Mouse (Mus musculus) forebrain, embryonic 13.5 days (tissue): ENCODE results near the gene Erbb4. TPM values are rescaled to one million over a fixed set of nuclear protein-coding genes. Genes with fewer than 3 reads are reported as not detected.

Source experiments
- ATAC-seq: fragments of 200-750 bp; cut with Nextera tagmentation; 2 replicates; pipeline ENCODE4 v1.8.0; 2017
- H3K27ac ChIP-seq: fragments of 300-500 bp; sonication (generic); 2 replicates; pipeline ENCODE4 v1.5.1; 2015; ENCODE audit warnings: inconsistent platforms, mild to moderate bottlenecking, moderate library complexity
- H3K27me3 ChIP-seq: fragments of 300-500 bp; sonication (generic); 2 replicates; pipeline ENCODE4 v1.6.1; 2015; ENCODE audit warnings: mild to moderate bottlenecking, inconsistent platforms
- H3K36me3 ChIP-seq: fragments of 300-500 bp; sonication (generic); 2 replicates; pipeline ENCODE4 v1.6.1; 2015; ENCODE audit warnings: mild to moderate bottlenecking, inconsistent platforms; ENCODE audit not compliant: poor library complexity, severe bottlenecking
- H3K4me1 ChIP-seq: fragments of 300-500 bp; sonication (generic); 2 replicates; pipeline ENCODE4 v1.6.1; 2015; ENCODE audit warnings: inconsistent platforms
- H3K4me2 ChIP-seq: fragments of 300-500 bp; sonication (generic); 2 replicates; pipeline ENCODE4 v1.6.1; 2015; ENCODE audit warnings: inconsistent platforms, mild to moderate bottlenecking, moderate library complexity
- H3K4me3 ChIP-seq: fragments of 300-500 bp; sonication (generic); 2 replicates; pipeline ENCODE4 v1.5.1; 2015; ENCODE audit warnings: mild to moderate bottlenecking, inconsistent platforms
- H3K9ac ChIP-seq: fragments of 300-500 bp; sonication (generic); 2 replicates; pipeline ENCODE4 v1.6.1; 2015; ENCODE audit warnings: mild to moderate bottlenecking, inconsistent platforms
- H3K9me3 ChIP-seq: fragments of 300-500 bp; sonication (generic); replicated peaks from 2 replicates; pipeline ENCODE4 v1.6.1; 2016; ENCODE audit warnings: inconsistent platforms
- WGBS: fragments of 180-500 bp; shearing (Covaris S2); methylation state at CpG from one replicate; pipeline ENCODE4 v1.1.7; 2015; 5-methylcytosine and 5-hydroxymethylcytosine counted together
- polyA plus RNA-seq: library from polyadenylated mRNA; unstranded; fragments of >200 nt; fragmentation: Nextera tagmentation; extraction: Ambion mirVana; gene quantifications from 2 replicates; pipeline ENCODE4 v1.2.1, GENCODE M21; 2015

Erbb4 gene
- polyA plus RNA-seq, 1 experiment from 2014 or later: 8.9 TPM

GRCm38 (mm10) chr1:69105493-69106321 lies 2.2 kb downstream of the Erbb4 start:
- Histone ChIP-seq H3K27ac (peak overlapping the region; percentile 70), H3K4me1 (peaks cover 23% of the 10 kb centered on the region), H3K27me3 (peaks cover 42% of the 10 kb centered on the region), H3K36me3 (no peaks in the 10 kb centered on the region), H3K4me2 (peak overlapping the region; percentile 98), H3K9me3 (no peaks in the 10 kb centered on the region), H3K4me3 (peak overlapping the region; percentile 71), H3K9ac (peak overlapping the region; percentile 76)
- under 1% methylated on average over 29 of the region's 29 CpGs for WGBS
- 0 out of 2 replicates have a peak, but pooled peaks have one; percentile 14 for ATAC-seq

GRCm38 (mm10) chr1:69105096-69105492 lies 2.8 kb downstream of the Erbb4 start:
- WGBS: under 1% methylated on average over 13 of the region's 13 CpGs
- peak overlapping the region; percentile 70 for H3K27ac ChIP-seq
- H3K4me2 ChIP-seq: peak overlapping the region; percentile 98
- no peaks in the 10 kb centered on the region for H3K36me3 ChIP-seq
- H3K27me3 ChIP-seq: peaks cover 42% of the 10 kb centered on the region
- ATAC-seq: no peak
- peaks cover 23% of the 10 kb centered on the region for H3K4me1 ChIP-seq
- no peaks in the 10 kb centered on the region for H3K9me3 ChIP-seq
- peak overlapping the region; percentile 76 for H3K9ac ChIP-seq
- H3K4me3 ChIP-seq: peak overlapping the region; percentile 71

DNA sequence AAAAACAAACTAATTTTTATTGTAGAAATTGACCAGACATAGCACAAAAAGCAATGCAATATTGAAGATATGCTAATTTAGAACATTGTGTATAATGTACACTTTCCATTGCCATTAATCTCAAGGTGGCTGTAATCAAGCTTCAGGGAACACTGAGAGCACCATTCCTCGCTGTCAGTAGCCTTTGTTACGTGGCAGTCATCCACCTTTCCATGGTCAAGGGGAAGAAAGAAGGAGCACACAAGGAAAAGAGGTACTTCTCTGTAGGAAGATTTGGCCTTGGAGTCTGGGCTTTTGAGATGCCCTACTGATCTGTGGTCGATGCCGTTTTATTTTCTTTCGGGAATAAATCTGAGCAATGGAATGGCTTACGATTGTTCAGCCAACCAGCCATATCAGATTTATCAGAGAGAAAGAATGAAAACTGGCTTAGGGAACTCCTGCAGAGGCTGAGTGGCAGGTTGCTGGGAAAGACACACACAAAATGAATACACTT lies 4.6 kb downstream of the Erbb4 start:
- Histone ChIP-seq H3K9ac (no peak overlapping the region), H3K36me3 (no peaks in the 10 kb centered on the region), H3K27me3 (peaks cover 28% of the 10 kb centered on the region), H3K4me3 (0 out of 2 replicates have a peak overlapping the region, but pooled peaks have one; percentile 10), H3K4me2 (peak overlapping the region; percentile 15; the same call in 1 of the 2 replicates), H3K9me3 (no peaks in the 10 kb centered on the region), H3K4me1 (peaks cover 23% of the 10 kb centered on the region), H3K27ac (no peak overlapping the region)
- no peak for ATAC-seq
- 40% methylated on average over 6 of the region's 6 CpGs for WGBS

DNA sequence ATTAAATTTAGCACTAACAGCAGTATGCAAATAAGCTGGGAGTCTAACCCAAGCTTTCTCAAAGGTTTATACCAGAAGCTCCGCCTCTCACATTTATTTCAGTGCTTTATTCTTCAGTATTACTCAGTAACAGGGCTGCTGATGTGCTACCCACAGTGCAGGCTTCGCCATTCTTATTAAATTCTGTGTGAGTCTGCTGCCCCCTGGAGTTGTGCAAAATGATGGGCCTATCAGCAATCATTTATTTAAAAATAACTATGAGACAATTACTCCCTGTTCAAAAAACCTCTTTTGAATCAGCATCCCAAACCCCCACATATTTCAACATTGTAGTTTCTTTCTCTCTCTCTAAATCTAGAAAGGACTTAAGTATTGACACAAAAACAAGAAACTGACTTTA lies 6.2 kb downstream of the Erbb4 start:
- Histone ChIP-seq H3K27me3 (peaks cover 33% of the 10 kb centered on the region), H3K9ac (no peak overlapping the region), H3K4me1 (peaks cover 20% of the 10 kb centered on the region), H3K4me2 (no peak overlapping the region), H3K27ac (no peak overlapping the region), H3K4me3 (no peak overlapping the region), H3K9me3 (no peaks in the 10 kb centered on the region), H3K36me3 (no peaks in the 10 kb centered on the region)
- 69% methylated on average over 2 of the region's 2 CpGs for WGBS
- no peak for ATAC-seq

- no peaks in the 10 kb centered on the region for H3K4me1 ChIP-seq
- H3K36me3 ChIP-seq: no peaks in the 10 kb centered on the region
- 39% methylated on average over 3 of the region's 3 CpGs for WGBS
These were observed 14.8 kb downstream of the Erbb4 start for GRCm38 (mm10) chr1:69093052-69093451.

GRCm38 (mm10) chr1:69089331-69089730 lies 18.5 kb downstream of the Erbb4 start:
- whole genome bisulfite sequencing: 87% methylated on average over 1 of the region's 1 CpGs
- Histone ChIP-seq H3K4me1 (no peaks in the 10 kb centered on the region), H3K4me2 (no peak overlapping the region), H3K9me3 (no peaks in the 10 kb centered on the region), H3K27me3 (no peaks in the 10 kb centered on the region), H3K4me3 (no peak overlapping the region), H3K36me3 (no peaks in the 10 kb centered on the region), H3K9ac (no peak overlapping the region), H3K27ac (no peak overlapping the region)
- ATAC-seq: no peak

More at GRCm38 (mm10) chr1:69093052-69093451, 14.8 kb downstream of the Erbb4 start:
- Histone ChIP-seq H3K4me2 (no peak overlapping the region), H3K27me3 (0 out of 2 replicates have a peak, but pooled peaks cover 3% of the 10 kb centered on the region), H3K9ac (no peak overlapping the region), H3K27ac (no peak overlapping the region), H3K4me3 (no peak overlapping the region), H3K9me3 (no peaks in the 10 kb centered on the region)
- ATAC-seq: no peak

- Histone ChIP-seq H3K9ac (no peak overlapping the region), H3K36me3 (no peaks in the 10 kb centered on the region), H3K27me3 (no peaks in the 10 kb centered on the region), H3K9me3 (no peaks in the 10 kb centered on the region), H3K4me2 (no peak overlapping the region), H3K27ac (no peak overlapping the region), H3K4me1 (no peaks in the 10 kb centered on the region), H3K4me3 (no peak overlapping the region)
- ATAC-seq: no peak
- WGBS: 67% methylated on average over 6 of the region's 6 CpGs
These were observed 22.1 kb downstream of the Erbb4 start for GRCm38 (mm10) chr1:69085753-69086152.

DNA sequence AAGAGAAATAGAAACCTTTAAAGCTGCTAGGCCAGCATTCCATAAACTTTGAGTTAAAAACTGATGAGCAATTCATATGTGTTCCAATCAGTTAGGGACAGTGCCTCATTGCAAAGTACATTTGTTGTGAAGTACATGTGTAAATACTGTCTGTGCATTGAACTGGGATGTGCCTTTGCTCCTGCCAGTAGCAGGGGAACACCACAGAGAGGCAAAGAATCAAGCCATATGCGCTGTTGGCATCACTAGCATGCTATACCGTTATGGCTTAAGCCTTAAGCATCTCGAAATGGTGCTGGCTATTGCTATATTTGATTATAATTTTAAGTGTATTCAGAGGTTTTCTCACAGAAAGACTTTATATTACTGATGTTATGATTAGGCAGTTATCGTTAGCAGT lies 58.9 kb downstream of the Erbb4 start:
- H3K4me2 ChIP-seq: no peak overlapping the region
- H3K9me3 ChIP-seq: no peaks in the 10 kb centered on the region
- H3K9ac ChIP-seq: no peak overlapping the region
- no peak overlapping the region for H3K27ac ChIP-seq
- no peaks in the 10 kb centered on the region for H3K36me3 ChIP-seq
- H3K4me3 ChIP-seq: no peak overlapping the region
- H3K27me3 ChIP-seq: peaks cover 10% of the 10 kb centered on the region; the same call in 1 of the 2 replicates
- ATAC-seq: no peak
- 0 out of 2 replicates have a peak, but pooled peaks cover 7% of the 10 kb centered on the region for H3K4me1 ChIP-seq
- WGBS: 91% methylated on average over 4 of the region's 4 CpGs

DNA sequence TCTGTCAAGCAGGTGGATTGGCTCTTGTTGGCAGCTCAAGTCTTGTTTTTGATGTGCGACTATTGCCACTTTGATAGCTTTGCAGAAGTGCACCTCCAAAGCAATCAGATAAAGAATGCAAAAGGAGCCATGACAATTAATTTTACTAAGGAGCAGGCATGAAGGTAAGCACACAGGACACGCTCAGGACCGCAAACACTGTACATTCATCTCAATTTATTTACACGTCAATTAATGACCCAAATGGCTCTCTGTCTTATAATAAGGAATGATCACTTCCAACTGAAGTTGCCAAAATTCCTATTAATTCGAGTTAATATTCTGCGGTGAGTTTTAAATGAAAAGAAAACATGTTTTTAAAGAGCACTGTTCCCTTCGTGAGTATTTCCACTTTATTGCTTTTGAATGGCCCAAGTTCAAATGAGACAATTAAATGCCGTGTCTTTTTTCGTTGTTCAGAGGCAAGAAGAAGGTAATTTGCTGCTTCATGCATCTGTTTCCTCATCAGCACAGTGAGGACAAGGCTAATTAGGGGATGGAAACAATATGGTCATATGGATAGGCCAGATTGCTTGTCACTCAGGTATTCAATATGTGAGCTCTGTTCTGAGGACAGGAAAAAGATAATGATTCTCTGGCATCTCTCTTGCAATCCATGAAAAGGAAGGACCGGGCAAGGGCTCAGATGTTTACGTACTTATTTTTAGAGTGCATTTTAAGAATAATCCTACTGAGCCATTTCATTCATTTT lies 61.5 kb downstream of the Erbb4 start:
- no peak overlapping the region for H3K4me3 ChIP-seq
- no peak overlapping the region for H3K27ac ChIP-seq
- 27% methylated on average over 11 of the region's 11 CpGs for WGBS
- H3K4me2 ChIP-seq: no peak overlapping the region
- no peak overlapping the region for H3K9ac ChIP-seq
- peaks cover 17% of the 10 kb centered on the region; the same call in 1 of the 2 replicates for H3K27me3 ChIP-seq
- no peaks in the 10 kb centered on the region for H3K36me3 ChIP-seq
- ATAC-seq: peak; percentile 96
- 0 out of 2 replicates have a peak, but pooled peaks cover 7% of the 10 kb centered on the region for H3K4me1 ChIP-seq
- no peaks in the 10 kb centered on the region for H3K9me3 ChIP-seq

GRCm38 (mm10) chr1:69027816-69028215 lies 80.0 kb downstream of the Erbb4 start:
- no peak for ATAC-seq
- Histone ChIP-seq H3K27ac (no peak overlapping the region), H3K9ac (no peak overlapping the region), H3K4me1 (peaks cover 15% of the 10 kb centered on the region), H3K4me3 (no peak overlapping the region), H3K9me3 (no peaks in the 10 kb centered on the region), H3K27me3 (peaks cover 19% of the 10 kb centered on the region; the same call in 1 of the 2 replicates), H3K36me3 (no peaks in the 10 kb centered on the region), H3K4me2 (no peak overlapping the region)
- 40% methylated on average over 5 of the region's 5 CpGs for WGBS

- Histone ChIP-seq H3K9me3 (no peaks in the 10 kb centered on the region), H3K27me3 (peaks cover 31% of the 10 kb centered on the region), H3K4me1 (peaks cover 15% of the 10 kb centered on the region), H3K4me2 (no peak overlapping the region), H3K4me3 (no peak overlapping the region), H3K27ac (no peak overlapping the region), H3K9ac (no peak overlapping the region), H3K36me3 (no peaks in the 10 kb centered on the region)
- ATAC-seq: peak; percentile 19; the same call in 1 of the 2 replicates
- 6% methylated on average over 3 of the region's 3 CpGs for WGBS
These were observed 83.0 kb downstream of the Erbb4 start for GRCm38 (mm10) chr1:69024858-69025257.
